Mouse (Mus musculus) small intestine, adult 2 months (tissue): ENCODE measurements at regions not wholly inside any gene's neighbourhood (a gene's known extent, or its start where the extent isn't known, plus 50 kb on each side); places are given as distances from the start of the nearest gene placed in this dataset.

Experiments used
- CTCF ChIP-seq: fragments of 200-500 bp; IDR thresholded peaks from 2 replicates; pipeline ENCODE4 v1.5.1; 2012; ENCODE audit warnings: low read depth, mild to moderate bottlenecking, control low read depth, inconsistent platforms, low read length, moderate library complexity, mixed read lengths; ENCODE audit not compliant: insufficient replicate concordance, insufficient read length; ENCODE audit errors: extremely low read depth
- POLR2A ChIP-seq: fragments of 200-500 bp; IDR thresholded peaks from 2 replicates; pipeline ENCODE4 v1.6.1; 2012; ENCODE audit warnings: low read depth, mild to moderate bottlenecking, control low read depth, inconsistent platforms, low read length, moderate library complexity

- no peak for TF ChIP-seq CTCF
- no peak for TF ChIP-seq POLR2A
These were observed 82.2 kb upstream of the Med13l start for GRCm38 (mm10) chr5:118478120-118478768.
